Mouse (Mus musculus): Measurements from ENCODE around the gene Olfr948. TPM values are rescaled to one million over a fixed set of nuclear protein-coding genes. Genes with fewer than 3 reads are reported as not detected.

Gene Olfr948
- total RNA-seq (2015; ENCODE audit: low replicate concordance) (not detected in 2 replicates), total RNA-seq (2017; ENCODE audit: low replicate concordance) (not detected in 2 replicates)

GRCm38 (mm10) chr9:39325945-39326344, at the start of gene Olfr948:
Gene Olfr948, minus strand, starts transcription at chr9:39326045.
- no peak for ATAC-seq (replicated peaks; ENCODE audit: low FRiP score, poor library complexity, severe bottlenecking)

- no peak for ATAC-seq (replicated peaks; ENCODE audit: low FRiP score, poor library complexity, severe bottlenecking)
These were observed 38.7 kb downstream of the Olfr948 start for GRCm38 (mm10) chr9:39287136-39287535.

- no peak for ATAC-seq (replicated peaks; ENCODE audit: low FRiP score, poor library complexity, severe bottlenecking)
These were observed 49.1 kb downstream of the Olfr948 start, which contains the start of gene Olfr945 for GRCm38 (mm10) chr9:39276718-39277117. Gene Olfr945, minus strand, starts transcription at chr9:39276818.

Other genes starting within 250 kb of the Olfr948 start
- gene Olfr938, start 247.2 kb downstream of the Olfr948 start, total RNA-seq (2015; ENCODE audit: low replicate concordance), result not detected in 2 replicates
- not detected in 2 replicates for gene Olfr938, start 247.2 kb downstream of the Olfr948 start, total RNA-seq (2017; ENCODE audit: low replicate concordance)
- not detected in 2 replicates for gene Olfr27, start 197.9 kb downstream of the Olfr948 start, total RNA-seq (2015; ENCODE audit: low replicate concordance)
- gene Olfr27, start 197.9 kb downstream of the Olfr948 start, total RNA-seq (2017; ENCODE audit: low replicate concordance), result not detected in 2 replicates
- gene Olfr943, start 159.7 kb downstream of the Olfr948 start, total RNA-seq (2015; ENCODE audit: low replicate concordance), result not detected in 2 replicates
- under 0.01 TPM in 1 of 2 replicates, not detected in the other for gene Olfr943, start 159.7 kb downstream of the Olfr948 start, total RNA-seq (2017; ENCODE audit: low replicate concordance)
- gene Olfr944, start 124.1 kb downstream of the Olfr948 start, total RNA-seq (2015; ENCODE audit: low replicate concordance), result not detected in 2 replicates
- gene Olfr944, start 124.1 kb downstream of the Olfr948 start, total RNA-seq (2017; ENCODE audit: low replicate concordance), result not detected in 2 replicates
- gene Olfr1537, start 76.1 kb downstream of the Olfr948 start, total RNA-seq (2015; ENCODE audit: low replicate concordance), result not detected in 2 replicates
- not detected in 2 replicates for gene Olfr1537, start 76.1 kb downstream of the Olfr948 start, total RNA-seq (2017; ENCODE audit: low replicate concordance)
- not detected in 2 replicates for gene Olfr945, start 49.2 kb downstream of the Olfr948 start, total RNA-seq (2015; ENCODE audit: low replicate concordance)
- not detected in 2 replicates for gene Olfr945, start 49.2 kb downstream of the Olfr948 start, total RNA-seq (2017; ENCODE audit: low replicate concordance)
- not detected in 2 replicates for gene Olfr951, start 61.4 kb upstream of the Olfr948 start, total RNA-seq (2015; ENCODE audit: low replicate concordance)
- gene Olfr951, start 61.4 kb upstream of the Olfr948 start, total RNA-seq (2017; ENCODE audit: low replicate concordance), result not detected in 2 replicates
- gene Olfr952, start 101.1 kb upstream of the Olfr948 start, total RNA-seq (2015; ENCODE audit: low replicate concordance), result not detected in 2 replicates
- gene Olfr952, start 101.1 kb upstream of the Olfr948 start, total RNA-seq (2017; ENCODE audit: low replicate concordance), result not detected in 2 replicates
- not detected in 2 replicates for gene Olfr954, start 130.7 kb upstream of the Olfr948 start, total RNA-seq (2015; ENCODE audit: low replicate concordance)
- 0.70 TPM in 1 of 2 replicates, not detected in the other for gene Olfr954, start 130.7 kb upstream of the Olfr948 start, total RNA-seq (2017; ENCODE audit: low replicate concordance)
- not detected in 2 replicates for gene Olfr955, start 145.9 kb upstream of the Olfr948 start, total RNA-seq (2015; ENCODE audit: low replicate concordance)
- not detected in 2 replicates for gene Olfr955, start 145.9 kb upstream of the Olfr948 start, total RNA-seq (2017; ENCODE audit: low replicate concordance)
- not detected in 2 replicates for gene Olfr44, start 167.9 kb upstream of the Olfr948 start, total RNA-seq (2015; ENCODE audit: low replicate concordance)
- not detected in 2 replicates for gene Olfr44, start 167.9 kb upstream of the Olfr948 start, total RNA-seq (2017; ENCODE audit: low replicate concordance)
- not detected in 2 replicates for gene Olfr957, start 189.8 kb upstream of the Olfr948 start, total RNA-seq (2015; ENCODE audit: low replicate concordance)
- gene Olfr957, start 189.8 kb upstream of the Olfr948 start, total RNA-seq (2017; ENCODE audit: low replicate concordance), result not detected in 2 replicates
- gene Olfr958, start 228.0 kb upstream of the Olfr948 start, total RNA-seq (2015; ENCODE audit: low replicate concordance), result not detected in 2 replicates
- not detected in 2 replicates for gene Olfr958, start 228.0 kb upstream of the Olfr948 start, total RNA-seq (2017; ENCODE audit: low replicate concordance)
- gene Olfr959, start 249.5 kb upstream of the Olfr948 start, total RNA-seq (2015; ENCODE audit: low replicate concordance), result not detected in 2 replicates
- not detected in 2 replicates for gene Olfr959, start 249.5 kb upstream of the Olfr948 start, total RNA-seq (2017; ENCODE audit: low replicate concordance)

Data from erythroblast, adult 5-6 weeks (primary cell).